19 mouse cellular contexts compared by ENCODE assay signal in the genomic region with DNA sequence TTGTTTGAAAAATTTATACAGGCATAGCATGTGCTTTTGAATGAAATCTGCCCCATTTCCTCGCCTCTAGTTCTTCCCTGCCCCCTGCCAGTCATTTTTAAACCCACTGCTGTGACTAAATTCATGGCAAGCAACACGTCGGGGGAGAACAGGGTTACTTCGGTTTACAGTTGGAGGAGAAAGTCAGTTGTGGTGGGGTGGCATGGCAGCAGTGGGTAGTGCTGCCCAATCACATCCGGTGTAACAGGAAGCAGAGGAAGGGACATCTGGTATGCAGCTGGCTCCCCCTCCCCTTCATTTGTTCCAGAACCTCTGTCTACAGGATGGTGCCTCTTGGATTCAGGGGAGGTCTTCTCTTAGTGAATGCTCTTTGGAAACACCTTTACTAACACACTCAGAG. TPM values are rescaled to one million over a fixed set of nuclear protein-coding genes. Genes with fewer than 3 reads are reported as not detected.
DNase-seq lines count a peak whose midpoint lies in the region; ATAC-seq and TF ChIP-seq lines count a peak whose summit lies in the region.
"Had no signal": no experiment of that assay in that cellular context is flagged by ENCODE, and none has a peak within 500 bp of the region (broad histone marks: within the 10 kb centered on the region; RNA-seq: fewer than 3 reads in every experiment).

No protein-coding gene starts in this region.

- no peaks in the 10 kb centered on the region for H3K9me3 ChIP-seq in embryonic facial prominence, embryonic 10.5 days
- H3K9me3 ChIP-seq in stomach, postnatal 0 days (ENCODE audit: control insufficient read depth, low read length), result no peaks in the 10 kb centered on the region
- no peaks in the 10 kb centered on the region for H3K9me3 ChIP-seq in hindbrain, embryonic 10.5 days
- no peaks in the 10 kb centered on the region for H3K9me3 ChIP-seq in forebrain, embryonic 15.5 days
- H3K9me3 ChIP-seq: embryonic facial prominence, embryonic 12.5 days; hindbrain, embryonic 15.5 days had no signal

- H3K9ac ChIP-seq in stomach, postnatal 0 days (ENCODE audit: low read length), result no peak overlapping the region
- H3K9ac ChIP-seq in forebrain, embryonic 15.5 days (replicated peaks), result no peak overlapping the region
- H3K9ac ChIP-seq: embryonic facial prominence, embryonic 12.5 days; hindbrain, embryonic 15.5 days had no signal

- H3K27ac ChIP-seq in embryonic facial prominence, embryonic 10.5 days (replicated peaks), result no peak overlapping the region
- H3K27ac ChIP-seq in stomach, postnatal 0 days (replicated peaks), result no peak overlapping the region
- no peak overlapping the region for H3K27ac ChIP-seq in hindbrain, embryonic 10.5 days
- no peak overlapping the region for H3K27ac ChIP-seq in forebrain, embryonic 15.5 days (replicated peaks)
- H3K27ac ChIP-seq: embryonic facial prominence, embryonic 12.5 days; hindbrain, embryonic 15.5 days had no signal

- no peak overlapping the region for H3K4me3 ChIP-seq in embryonic facial prominence, embryonic 10.5 days
- H3K4me3 ChIP-seq in stomach, postnatal 0 days (ENCODE audit: low read depth, low read length), result no peak overlapping the region
- H3K4me3 ChIP-seq in hindbrain, embryonic 10.5 days, result no peak overlapping the region
- H3K4me3 ChIP-seq in forebrain, embryonic 15.5 days, result no peak overlapping the region
- H3K4me3 ChIP-seq: embryonic facial prominence, embryonic 12.5 days; hindbrain, embryonic 15.5 days had no signal

- peak; percentile 64 for DNase-seq in 416B (ENCODE audit: low read depth)
- DNase-seq in embryonic facial prominence, embryonic 10.5 days (ENCODE audit: low spot score), result peak; percentile 4
- peak; percentile 6 for DNase-seq in stomach, postnatal 0 days (ENCODE audit: low spot score)
- DNase-seq in thymus, postnatal 14 days, result peak; percentile 37
- DNase-seq in hindbrain, embryonic 10.5 days (ENCODE audit: low spot score), result no peak
- DNase-seq in spleen, adult 12 weeks (ENCODE audit: low spot score), result no peak
- no peak for DNase-seq in Muller cell, postnatal 12 days (ENCODE audit: inconsistent ontology term)
- DNase-seq: adrenal gland, postnatal 14 days; cerebellum, adult 18-20 months; cerebellum, adult 9-11 months; embryo, embryonic 11 days; gastrocnemius, postnatal 14 days; heart, postnatal 10 days; heart, postnatal 4 days had no signal

- TF ChIP-seq EP300 in stomach, postnatal 0 days (optimal IDR thresholded peaks at IDR 0.05), result no peak

- WGBS in embryonic facial prominence, embryonic 10.5 days, result 75% methylated on average over 5 of the region's 5 CpGs
- 78% methylated on average over 5 of the region's 5 CpGs for WGBS in stomach, postnatal 0 days
- 80% methylated on average over 5 of the region's 5 CpGs for WGBS in hindbrain, embryonic 10.5 days
- WGBS in forebrain, embryonic 15.5 days, result 78% methylated on average over 5 of the region's 5 CpGs

- peaks cover 11% of the 10 kb centered on the region for H3K4me1 ChIP-seq in embryonic facial prominence, embryonic 10.5 days
- no peaks in the 10 kb centered on the region for H3K4me1 ChIP-seq in stomach, postnatal 0 days (replicated peaks; ENCODE audit: control insufficient read depth, insufficient read depth)
- H3K4me1 ChIP-seq in hindbrain, embryonic 10.5 days (replicated peaks), result no peaks in the 10 kb centered on the region
- H3K4me1 ChIP-seq in forebrain, embryonic 15.5 days, result peaks cover 9% of the 10 kb centered on the region; the same call in 1 of the 2 replicates
- H3K4me1 ChIP-seq: hindbrain, embryonic 15.5 days had no signal

- no peak for TF ChIP-seq CTCF in stomach, postnatal 0 days (IDR thresholded peaks at IDR 0.05; ENCODE audit: low read depth)

- ATAC-seq in stomach, postnatal 0 days (ENCODE audit: low FRiP score, low TSS enrichment), result no peak
- no peak for ATAC-seq in forebrain, embryonic 15.5 days (replicated peaks)
- ATAC-seq: forebrain, embryonic 16.5 days; intestine, embryonic 16.5 days had no signal

- no peaks in the 10 kb centered on the region for H3K27me3 ChIP-seq in embryonic facial prominence, embryonic 10.5 days (replicated peaks; ENCODE audit: low read depth, poor library complexity, severe bottlenecking)
- H3K27me3 ChIP-seq in stomach, postnatal 0 days (ENCODE audit: control insufficient read depth, insufficient read depth, low read length), result no peaks in the 10 kb centered on the region
- H3K27me3 ChIP-seq in hindbrain, embryonic 10.5 days (ENCODE audit: insufficient read depth, poor library complexity, severe bottlenecking), result no peaks in the 10 kb centered on the region
- no peaks in the 10 kb centered on the region for H3K27me3 ChIP-seq in forebrain, embryonic 15.5 days
- H3K27me3 ChIP-seq: embryonic facial prominence, embryonic 12.5 days; hindbrain, embryonic 15.5 days had no signal

- H3K36me3 ChIP-seq in embryonic facial prominence, embryonic 10.5 days (replicated peaks), result no peaks in the 10 kb centered on the region
- H3K36me3 ChIP-seq in stomach, postnatal 0 days (ENCODE audit: control insufficient read depth, insufficient read depth, low read length), result no peaks in the 10 kb centered on the region
- H3K36me3 ChIP-seq in hindbrain, embryonic 10.5 days, result no peaks in the 10 kb centered on the region
- H3K36me3 ChIP-seq in forebrain, embryonic 15.5 days, result no peaks in the 10 kb centered on the region
- H3K36me3 ChIP-seq: embryonic facial prominence, embryonic 12.5 days; hindbrain, embryonic 15.5 days had no signal

- no peak overlapping the region for H3K4me2 ChIP-seq in stomach, postnatal 0 days (replicated peaks; ENCODE audit: low read depth)
- no peak overlapping the region for H3K4me2 ChIP-seq in forebrain, embryonic 15.5 days (replicated peaks)
- H3K4me2 ChIP-seq: embryonic facial prominence, embryonic 12.5 days; hindbrain, embryonic 15.5 days had no signal

RNA-seq across cellular contexts. Expression of a gene that starts 25.6 kb away (rescaled TPM):
- polyA plus RNA-seq in embryonic facial prominence, embryonic 10.5 days (2016; fragmentation: Nextera tagmentation; extraction: Ambion mirVana), result 0.14 and 0.45 TPM in 2 replicates
- 2.2 and 2.3 TPM in 2 replicates for polyA plus RNA-seq in stomach, postnatal 0 days (2015; fragmentation: Nextera tagmentation; extraction: Ambion mirVana)
- polyA plus RNA-seq in hindbrain, embryonic 10.5 days (2016; fragmentation: Nextera tagmentation; extraction: Ambion mirVana), result 0.46 and 0.55 TPM in 2 replicates
- polyA plus RNA-seq in forebrain, embryonic 15.5 days (2015; fragmentation: Nextera tagmentation; extraction: Ambion mirVana), result 0.33 and 0.50 TPM in 2 replicates

Comparison
In these comparisons a context has a peak if more than half of its experiments do, and no peak if none do; other contexts are left out.
1. DNase-seq: peak in 416B (single experiment), embryonic facial prominence, embryonic 10.5 days (single experiment), stomach, postnatal 0 days (single experiment) and thymus, postnatal 14 days (single experiment); none in hindbrain, embryonic 10.5 days (single experiment), spleen, adult 12 weeks (single experiment) and Muller cell, postnatal 12 days (single experiment).